Mouse (Mus musculus) G1E (cell line): ENCODE data around the gene Slc6a1.

ENCODE experiments used
- CTCF ChIP-seq: IDR thresholded peaks from 2 replicates; pipeline ENCODE4 v1.5.1; 2012; ENCODE audit warnings: low read depth, low read length, inconsistent platforms, mixed read lengths
- GATA1 ChIP-seq: IDR thresholded peaks from 2 replicates; pipeline ENCODE4 v1.6.1; 2012; ENCODE audit warnings: borderline replicate concordance, low read length, inconsistent platforms, mixed read lengths
- TAL1 ChIP-seq: conservative IDR thresholded peaks from 2 replicates; pipeline ENCODE4 v1.6.1; 2012; ENCODE audit warnings: low read depth, low read length, inconsistent platforms, mixed read lengths

DNA sequence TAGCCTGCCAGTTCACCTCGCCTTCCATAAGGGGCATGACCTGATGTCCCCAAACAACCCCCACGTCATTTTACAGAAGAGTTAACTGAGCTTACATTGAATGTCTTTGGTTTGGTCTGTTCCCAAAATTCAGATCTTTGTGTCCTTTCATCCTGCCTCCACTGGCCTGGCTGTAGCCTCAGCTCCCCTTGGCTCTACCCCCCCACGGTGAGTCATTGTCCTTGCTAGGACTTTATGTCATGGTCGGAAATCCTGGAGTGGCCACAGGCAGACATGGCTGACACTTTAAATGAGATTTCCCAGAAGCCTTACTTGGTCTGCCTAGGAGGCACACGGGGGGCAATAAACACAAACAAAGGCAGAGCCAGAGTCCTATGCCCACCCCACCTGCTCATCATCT is 83.8 kb downstream of the Slc6a1 start:
- TF ChIP-seq GATA1 (no peak), CTCF (no peak), TAL1 (no peak)
